8 mouse cellular contexts compared by ENCODE assay signal in the genomic region with DNA sequence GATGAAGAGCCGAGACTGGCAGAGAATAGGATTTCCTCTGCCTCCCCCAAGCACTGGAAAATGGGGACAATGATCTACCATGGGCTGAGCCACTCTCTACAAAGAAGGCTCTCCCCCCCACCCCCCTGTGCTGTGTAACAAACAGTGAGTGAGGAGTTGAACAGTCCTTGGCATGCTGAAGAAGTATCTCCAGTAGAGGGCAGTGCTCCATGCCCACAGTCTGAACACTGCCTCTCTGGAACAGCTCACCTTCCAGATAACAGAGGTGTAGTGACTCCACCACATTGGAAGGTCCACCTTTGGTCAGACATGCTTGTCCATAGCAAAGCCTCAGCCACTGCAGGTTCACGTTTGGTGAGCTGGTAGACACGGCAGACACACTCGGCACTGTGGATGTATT.
DNase-seq lines count a peak whose midpoint lies in the region; ATAC-seq and TF ChIP-seq lines count a peak whose summit lies in the region.

No protein-coding gene starts in this region.

- WGBS in heart, embryonic 11.5 days (ENCODE audit: insufficient replicate concordance) = 77% methylated on average over 4 of the region's 4 CpGs
- 76% methylated on average over 4 of the region's 4 CpGs for WGBS in olfactory bulb, adult 2 months

- H3K4me2 ChIP-seq in heart, embryonic 11.5 days = no peak overlapping the region

- H3K4me3 ChIP-seq in heart, embryonic 11.5 days (ENCODE audit: low read depth, low read length) = no peak overlapping the region
- no peak overlapping the region for H3K4me3 ChIP-seq in olfactory bulb, adult 2 months (ENCODE audit: insufficient read depth, low read depth, low read length)

- peak; percentile 16 for DNase-seq in heart, adult 8-10 months (ENCODE audit: low spot score)
- DNase-seq in adrenal gland, postnatal 14 days = peak; percentile 55
- DNase-seq in kidney, adult 11 months = peak; percentile 5
- peak; percentile 43 for DNase-seq in lung, adult 18-20 months
- no peak for DNase-seq in left cerebral cortex, adult 11 months (ENCODE audit: low spot score)

- no peak for TF ChIP-seq POLR2A in olfactory bulb, adult 2 months (IDR thresholded peaks at IDR 0.05; ENCODE audit: insufficient read depth, low read depth, low read length)

- no peak for ATAC-seq in heart, embryonic 11.5 days (replicated peaks; ENCODE audit: insufficient number of reproducible peaks, low FRiP score, low TSS enrichment)
- peak; percentile 55; the same call in 1 of the 2 replicates for ATAC-seq in erythroblast, adult 5-6 weeks (replicated peaks; ENCODE audit: low FRiP score, poor library complexity, severe bottlenecking)

- peak; percentile 31 for TF ChIP-seq CTCF in olfactory bulb, adult 2 months (IDR thresholded peaks at IDR 0.05; ENCODE audit: insufficient read depth, low read depth, low read length)

- no peak overlapping the region for H3K27ac ChIP-seq in heart, embryonic 11.5 days (ENCODE audit: low read depth, low read length)
- no peak overlapping the region for H3K27ac ChIP-seq in olfactory bulb, adult 2 months (ENCODE audit: insufficient read depth, low read depth, low read length)

- H3K9ac ChIP-seq in heart, embryonic 11.5 days (ENCODE audit: low read depth, low read length) = no peak overlapping the region

- no peaks in the 10 kb centered on the region for H3K27me3 ChIP-seq in heart, embryonic 11.5 days (ENCODE audit: control insufficient read depth, insufficient read depth, low read length)

- no peaks in the 10 kb centered on the region for H3K9me3 ChIP-seq in heart, embryonic 11.5 days (replicated peaks; ENCODE audit: control insufficient read depth, low read length)

- no peaks in the 10 kb centered on the region for H3K4me1 ChIP-seq in heart, embryonic 11.5 days (ENCODE audit: control insufficient read depth, insufficient read depth, low read length)
- no peaks in the 10 kb centered on the region for H3K4me1 ChIP-seq in olfactory bulb, adult 2 months (ENCODE audit: control insufficient read depth, insufficient read depth, low read length)

- no peaks in the 10 kb centered on the region for H3K36me3 ChIP-seq in heart, embryonic 11.5 days (ENCODE audit: control insufficient read depth, insufficient read depth, low read length)
